Mouse (Mus musculus) inflammation-experienced regulatory T-cells, adult 6 months (primary cell): ENCODE results near the gene Cmah. TPM values are rescaled to one million over a fixed set of nuclear protein-coding genes. Genes with fewer than 3 reads are reported as not detected.

Experiments used
- ATAC-seq: one replicate; pipeline ENCODE4 v1.8.0; 2017
- polyA plus RNA-seq, 3 experiments: library from polyadenylated mRNA; unstranded; fragments of 100-300 nt; shearing (Covaris generic); gene quantifications; one replicate each; pipeline ENCODE4 v1.2.1; 2017

The Cmah gene
- polyA plus RNA-seq, 3 experiments from 2014 or later = 40.0 to 52.4 (median 42.9) TPM

DNA sequence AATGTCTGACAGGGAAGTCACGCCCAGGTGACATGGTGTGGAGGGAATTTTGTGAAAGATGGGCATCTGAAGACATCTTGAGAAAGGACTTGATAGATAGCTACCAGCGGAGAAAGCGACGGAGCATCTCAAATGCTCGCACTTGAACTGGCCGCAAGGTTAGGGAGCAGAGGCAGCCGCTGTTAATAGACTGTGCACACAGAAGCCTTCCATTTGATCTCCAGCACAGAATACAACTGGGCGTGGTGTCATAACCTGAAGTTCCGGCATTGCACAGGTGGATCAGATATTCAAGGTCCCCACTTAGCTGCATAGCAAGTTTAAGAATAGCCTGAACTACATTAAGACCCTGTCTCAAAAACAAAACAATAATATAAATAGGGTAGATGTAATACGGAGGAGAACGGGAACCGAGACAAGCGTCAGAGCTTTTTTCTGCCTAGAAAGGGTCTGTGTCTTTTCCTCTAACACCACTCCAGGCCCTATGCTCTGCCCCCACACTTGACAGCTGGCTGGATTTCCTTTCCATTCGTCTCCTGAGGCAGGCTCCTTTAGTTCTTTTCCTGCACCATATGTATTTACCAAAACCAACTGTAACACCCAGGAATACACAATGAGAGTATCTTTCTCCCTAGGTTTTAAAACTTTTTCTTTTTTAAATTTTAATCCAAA lies 192.9 kb downstream of the Cmah start:
- no peak for ATAC-seq

- no peak for ATAC-seq
Measured at GRCm38 (mm10) chr13:24520796-24521195, 193.6 kb downstream of the Cmah start.

- no peak for ATAC-seq
Measured at GRCm38 (mm10) chr13:24521446-24522342, 194.5 kb downstream of the Cmah start.

DNA sequence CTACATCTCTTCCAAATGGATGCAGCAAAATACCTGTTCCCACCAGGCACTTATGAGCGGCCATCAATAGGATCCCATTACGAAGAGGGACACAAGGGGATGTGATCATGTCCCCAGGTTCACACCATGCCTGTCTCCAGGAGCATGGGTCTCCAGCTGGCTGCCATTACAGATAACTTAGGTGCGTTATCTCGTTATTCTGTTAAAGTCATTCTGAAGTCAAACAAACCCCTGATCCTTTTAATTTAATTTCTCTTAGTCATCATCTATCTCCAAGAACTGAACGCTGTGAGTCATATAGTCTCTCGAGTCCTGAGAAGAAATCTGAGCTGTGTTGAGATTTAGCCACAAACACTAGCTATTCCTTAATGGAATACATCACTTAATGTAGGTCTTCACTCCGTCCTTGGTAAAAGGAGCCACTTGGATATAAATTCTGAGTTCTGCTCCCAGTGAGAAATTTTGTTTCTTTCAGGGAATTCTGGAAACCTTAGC lies 195.2 kb downstream of the Cmah start:
- ATAC-seq = no peak

DNA sequence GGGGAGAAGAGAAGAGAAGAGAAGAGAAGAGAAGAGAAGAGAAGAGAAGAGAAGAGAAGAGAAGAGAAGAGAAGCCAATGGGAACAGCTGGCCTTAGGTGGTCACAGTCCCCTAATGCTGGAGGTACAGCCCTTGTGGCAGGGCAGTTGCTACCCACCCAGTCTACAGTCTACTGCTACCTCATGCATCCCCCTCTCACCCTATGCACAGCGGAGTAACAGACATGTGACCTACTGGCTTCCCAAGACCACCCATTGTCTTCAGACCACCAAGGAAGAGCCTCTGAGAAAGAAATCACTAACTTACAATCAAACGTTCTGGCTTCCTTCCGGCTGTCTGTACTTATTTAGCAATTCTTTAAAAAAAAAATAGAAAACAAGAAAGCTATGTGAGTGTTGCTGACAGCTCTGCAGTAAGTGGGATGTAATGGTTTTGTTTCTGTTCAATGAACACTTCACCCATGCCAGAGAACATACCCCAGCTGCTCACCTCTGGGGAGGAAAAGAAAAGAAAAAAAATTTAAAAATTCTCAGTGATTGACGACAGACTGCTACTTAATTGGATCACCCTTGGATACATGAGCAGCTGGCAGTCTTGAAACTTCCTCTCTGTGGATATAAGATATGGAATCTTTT lies 196.5 kb downstream of the Cmah start:
- ATAC-seq = no peak

GRCm38 (mm10) chr13:24524468-24524867 lies 197.3 kb downstream of the Cmah start:
- peak; percentile 70 for ATAC-seq

- peak; percentile 38 for ATAC-seq
Measured at GRCm38 (mm10) chr13:24525551-24525950, 198.3 kb downstream of the Cmah start.

GRCm38 (mm10) chr13:24526916-24527315 lies 199.7 kb downstream of the Cmah start:
- no peak for ATAC-seq

Other genes with a start within 250 kb of the Cmah start
- gene Carmil1, start 46.6 kb upstream of the Cmah start, polyA plus RNA-seq = 1 to 10 TPM in 2 of 3 experiments, under 1 TPM in 1; 0.24 to 2.4 (median 1.4) TPM